Mouse (Mus musculus) neural tube, embryonic 15.5 days (tissue): ENCODE data around the gene Cbfa2t3. TPM values are rescaled to one million over a fixed set of nuclear protein-coding genes. Genes with fewer than 3 reads are reported as not detected.

Source experiments
- ATAC-seq: fragments of 200-750 bp; cut with Nextera tagmentation; 2 replicates; pipeline ENCODE4 v1.8.0; 2017; ENCODE audit warnings: mild to moderate bottlenecking, moderate TSS enrichment, moderate library complexity; ENCODE audit not compliant: low FRiP score
- H3K27ac ChIP-seq: fragments of 300-500 bp; sonication (generic); replicated peaks from 2 replicates; pipeline ENCODE4 v1.5.1; 2015; ENCODE audit warnings: mild to moderate bottlenecking, inconsistent platforms
- H3K27me3 ChIP-seq: fragments of 300-500 bp; sonication (generic); replicated peaks from 2 replicates; pipeline ENCODE4 v1.6.1; 2015; ENCODE audit warnings: inconsistent platforms
- H3K36me3 ChIP-seq: fragments of 300-500 bp; sonication (generic); 2 replicates; pipeline ENCODE4 v1.6.1; 2015; ENCODE audit warnings: inconsistent platforms
- H3K4me1 ChIP-seq: fragments of 300-500 bp; sonication (generic); 2 replicates; pipeline ENCODE4 v1.6.1; 2015; ENCODE audit warnings: inconsistent platforms
- H3K4me2 ChIP-seq: fragments of 300-500 bp; sonication (generic); 2 replicates; pipeline ENCODE4 v1.6.1; 2015; ENCODE audit warnings: inconsistent platforms, mild to moderate bottlenecking, moderate library complexity
- H3K4me3 ChIP-seq: fragments of 300-500 bp; sonication (generic); replicated peaks from 2 replicates; pipeline ENCODE4 v1.5.1; 2015; ENCODE audit warnings: mild to moderate bottlenecking, inconsistent platforms
- H3K9ac ChIP-seq: fragments of 300-500 bp; sonication (generic); replicated peaks from 2 replicates; pipeline ENCODE4 v1.6.1; 2015; ENCODE audit warnings: mild to moderate bottlenecking, inconsistent platforms
- H3K9me3 ChIP-seq: fragments of 300-500 bp; sonication (generic); replicated peaks from 2 replicates; pipeline ENCODE4 v1.6.1; 2016; ENCODE audit warnings: inconsistent platforms
- WGBS: fragments of 180-500 bp; shearing (Covaris S2); methylation state at CpG from one replicate; pipeline ENCODE4 v1.1.7; 2015; ENCODE audit warnings: mixed read lengths; 5-methylcytosine and 5-hydroxymethylcytosine counted together
- polyA plus RNA-seq: library from polyadenylated mRNA; unstranded; fragments of >200 nt; fragmentation: Nextera tagmentation; extraction: Ambion mirVana; gene quantifications from 2 replicates; pipeline ENCODE4 v1.2.1, GENCODE M21; 2015

Cbfa2t3 gene
- polyA plus RNA-seq, 1 experiment from 2014 or later = 16.8 TPM

GRCm38 (mm10) chr8:122661138-122661537, 37.8 kb downstream of the Cbfa2t3 start:
- no peak overlapping the region for H3K4me2 ChIP-seq
- H3K36me3 ChIP-seq = no peaks in the 10 kb centered on the region
- H3K4me1 ChIP-seq = peaks cover 80% of the 10 kb centered on the region
- H3K9me3 ChIP-seq = no peaks in the 10 kb centered on the region
- H3K27ac ChIP-seq = peak overlapping the region; percentile 64
- WGBS = 35% methylated on average over 7 of the region's 7 CpGs
- H3K9ac ChIP-seq = no peak overlapping the region
- no peak for ATAC-seq
- H3K4me3 ChIP-seq = no peak overlapping the region
- no peaks in the 10 kb centered on the region for H3K27me3 ChIP-seq

- H3K4me1 ChIP-seq = peaks cover 73% of the 10 kb centered on the region
- 81% methylated on average over 2 of the region's 2 CpGs for WGBS
Observed at GRCm38 (mm10) chr8:122660022-122660421, 38.9 kb downstream of the Cbfa2t3 start.

GRCm38 (mm10) chr8:122658807-122659160, 40.1 kb downstream of the Cbfa2t3 start:
- Histone ChIP-seq H3K27ac (no peak overlapping the region), H3K36me3 (no peaks in the 10 kb centered on the region), H3K4me3 (no peak overlapping the region), H3K4me2 (no peak overlapping the region), H3K9ac (no peak overlapping the region), H3K27me3 (no peaks in the 10 kb centered on the region), H3K9me3 (no peaks in the 10 kb centered on the region), H3K4me1 (peaks cover 66% of the 10 kb centered on the region)
- 76% methylated on average over 9 of the region's 9 CpGs for WGBS
- no peak for ATAC-seq

More at GRCm38 (mm10) chr8:122660022-122660421, 38.9 kb downstream of the Cbfa2t3 start:
- no peak overlapping the region for H3K27ac ChIP-seq
- no peak for ATAC-seq
- no peaks in the 10 kb centered on the region for H3K27me3 ChIP-seq
- no peak overlapping the region for H3K4me2 ChIP-seq
- H3K9me3 ChIP-seq = no peaks in the 10 kb centered on the region
- no peak overlapping the region for H3K9ac ChIP-seq
- H3K4me3 ChIP-seq = no peak overlapping the region
- no peaks in the 10 kb centered on the region for H3K36me3 ChIP-seq

- ATAC-seq = no peak
Observed at GRCm38 (mm10) chr8:122658149-122658806, 40.6 kb downstream of the Cbfa2t3 start.

GRCm38 (mm10) chr8:122656056-122656999, 42.6 kb downstream of the Cbfa2t3 start:
- no peaks in the 10 kb centered on the region for H3K36me3 ChIP-seq
- no peaks in the 10 kb centered on the region for H3K9me3 ChIP-seq
- H3K27ac ChIP-seq = no peak overlapping the region
- no peaks in the 10 kb centered on the region for H3K27me3 ChIP-seq
- no peak overlapping the region for H3K4me3 ChIP-seq
- no peak overlapping the region for H3K9ac ChIP-seq
- WGBS = 82% methylated on average over 13 of the region's 13 CpGs
- H3K4me2 ChIP-seq = no peak overlapping the region
- ATAC-seq = no peak
- H3K4me1 ChIP-seq = peaks cover 59% of the 10 kb centered on the region

More at GRCm38 (mm10) chr8:122658149-122658806, 40.6 kb downstream of the Cbfa2t3 start:
- no peak overlapping the region for H3K4me2 ChIP-seq
- no peaks in the 10 kb centered on the region for H3K36me3 ChIP-seq
- no peak overlapping the region for H3K4me3 ChIP-seq
- peaks cover 61% of the 10 kb centered on the region for H3K4me1 ChIP-seq
- no peaks in the 10 kb centered on the region for H3K27me3 ChIP-seq
- H3K9me3 ChIP-seq = no peaks in the 10 kb centered on the region
- no peak overlapping the region for H3K27ac ChIP-seq
- WGBS = 64% methylated on average over 10 of the region's 10 CpGs
- no peak overlapping the region for H3K9ac ChIP-seq

- Histone ChIP-seq H3K27me3 (no peaks in the 10 kb centered on the region), H3K27ac (no peak overlapping the region; the same call in 1 of the 2 replicates)
Observed at GRCm38 (mm10) chr8:122654768-122655167, 44.1 kb downstream of the Cbfa2t3 start.

GRCm38 (mm10) chr8:122652643-122653042, 46.3 kb downstream of the Cbfa2t3 start:
- no peak overlapping the region for H3K27ac ChIP-seq
- H3K4me2 ChIP-seq = no peak overlapping the region
- ATAC-seq = no peak
- peaks cover 32% of the 10 kb centered on the region for H3K4me1 ChIP-seq
- H3K9ac ChIP-seq = no peak overlapping the region
- 79% methylated on average over 6 of the region's 6 CpGs for WGBS
- H3K9me3 ChIP-seq = no peaks in the 10 kb centered on the region
- H3K27me3 ChIP-seq = no peaks in the 10 kb centered on the region
- H3K4me3 ChIP-seq = no peak overlapping the region
- H3K36me3 ChIP-seq = peaks cover 22% of the 10 kb centered on the region

More at GRCm38 (mm10) chr8:122654768-122655167, 44.1 kb downstream of the Cbfa2t3 start:
- H3K36me3 ChIP-seq = peaks cover 2% of the 10 kb centered on the region; the same call in 1 of the 2 replicates
- H3K4me3 ChIP-seq = no peak overlapping the region
- H3K4me1 ChIP-seq = peaks cover 54% of the 10 kb centered on the region
- H3K9me3 ChIP-seq = no peaks in the 10 kb centered on the region
- H3K9ac ChIP-seq = no peak overlapping the region
- 52% methylated on average over 7 of the region's 7 CpGs for WGBS
- H3K4me2 ChIP-seq = no peak overlapping the region
- ATAC-seq = no peak

GRCm38 (mm10) chr8:122651326-122651921, 47.5 kb downstream of the Cbfa2t3 start:
- Histone ChIP-seq H3K4me2 (no peak overlapping the region), H3K4me1 (peaks cover 31% of the 10 kb centered on the region), H3K4me3 (no peak overlapping the region), H3K27ac (no peak overlapping the region), H3K36me3 (peaks cover 30% of the 10 kb centered on the region), H3K27me3 (no peaks in the 10 kb centered on the region), H3K9ac (no peak overlapping the region), H3K9me3 (no peaks in the 10 kb centered on the region)
- ATAC-seq = no peak
- WGBS = 50% methylated on average over 16 of the region's 16 CpGs

- H3K4me2 ChIP-seq = no peak overlapping the region
- H3K9ac ChIP-seq = no peak overlapping the region
- H3K4me1 ChIP-seq = peaks cover 21% of the 10 kb centered on the region
- no peaks in the 10 kb centered on the region for H3K9me3 ChIP-seq
- H3K27ac ChIP-seq = no peak overlapping the region
- no peak overlapping the region for H3K4me3 ChIP-seq
- H3K27me3 ChIP-seq = no peaks in the 10 kb centered on the region
- peaks cover 47% of the 10 kb centered on the region for H3K36me3 ChIP-seq
- WGBS = 83% methylated on average over 15 of the region's 15 CpGs
- no peak for ATAC-seq
Observed at GRCm38 (mm10) chr8:122648192-122648970, 50.5 kb downstream of the Cbfa2t3 start.

- 92% methylated on average over 16 of the region's 16 CpGs for WGBS
- ATAC-seq = no peak
- no peak overlapping the region for H3K27ac ChIP-seq
- no peak overlapping the region for H3K9ac ChIP-seq
- H3K4me1 ChIP-seq = peaks cover 6% of the 10 kb centered on the region; the same call in 1 of the 2 replicates
- H3K9me3 ChIP-seq = no peaks in the 10 kb centered on the region
- no peaks in the 10 kb centered on the region for H3K27me3 ChIP-seq
- no peak overlapping the region for H3K4me2 ChIP-seq
- no peak overlapping the region for H3K4me3 ChIP-seq
- peaks cover 57% of the 10 kb centered on the region for H3K36me3 ChIP-seq
Observed at GRCm38 (mm10) chr8:122646337-122646736, 52.6 kb downstream of the Cbfa2t3 start.
